Mouse (Mus musculus): ENCODE measurements around the gene Ugt1a6a.
A peak's percentile ranks its signal among the peaks of the same experiment; 100 is the strongest.

Gene Ugt1a6a

GRCm38 (mm10) chr1:88248658-88249057, 114.0 kb downstream of the Ugt1a6a start:
- DNase-seq (ENCODE audit: low read depth, low spot score), result no peak

GRCm38 (mm10) chr1:88249596-88249995, 115.0 kb downstream of the Ugt1a6a start:
- DNase-seq (ENCODE audit: low read depth, low spot score), result no peak

GRCm38 (mm10) chr1:88250023-88250422, 115.4 kb downstream of the Ugt1a6a start:
- no peak for DNase-seq (ENCODE audit: low read depth, low spot score)

GRCm38 (mm10) chr1:88253106-88253505, 118.5 kb downstream of the Ugt1a6a start:
- DNase-seq (ENCODE audit: low read depth, low spot score), result no peak

- DNase-seq (ENCODE audit: low read depth, low spot score), result no peak
Observed at GRCm38 (mm10) chr1:88253540-88253939, 118.9 kb downstream of the Ugt1a6a start.

- DNase-seq (ENCODE audit: low read depth, low spot score), result no peak
Observed at GRCm38 (mm10) chr1:88254793-88255465, 120.3 kb downstream of the Ugt1a6a start.

GRCm38 (mm10) chr1:88255466-88255857, 120.9 kb downstream of the Ugt1a6a start:
- DNase-seq (ENCODE audit: low read depth, low spot score), result no peak

- no peak for DNase-seq (ENCODE audit: low read depth, low spot score)
Observed at GRCm38 (mm10) chr1:88255989-88256754, 121.6 kb downstream of the Ugt1a6a start.

- no peak for DNase-seq (ENCODE audit: low read depth, low spot score)
Observed at GRCm38 (mm10) chr1:88256886-88257663, 122.5 kb downstream of the Ugt1a6a start.

- no peak for DNase-seq (ENCODE audit: low read depth, low spot score)
Observed at GRCm38 (mm10) chr1:88257681-88258080, 123.1 kb downstream of the Ugt1a6a start.

GRCm38 (mm10) chr1:88258361-88258760, 123.8 kb downstream of the Ugt1a6a start:
- no peak for DNase-seq (ENCODE audit: low read depth, low spot score)

- DNase-seq (ENCODE audit: low read depth, low spot score), result no peak
Observed at GRCm38 (mm10) chr1:88258881-88259642, 124.5 kb downstream of the Ugt1a6a start.

- no peak for DNase-seq (ENCODE audit: low read depth, low spot score)
Observed at GRCm38 (mm10) chr1:88259643-88260024, 125.0 kb downstream of the Ugt1a6a start.

- no peak for DNase-seq (ENCODE audit: low read depth, low spot score)
Observed at GRCm38 (mm10) chr1:88260114-88260513, 125.5 kb downstream of the Ugt1a6a start.

GRCm38 (mm10) chr1:88260604-88261377, 126.2 kb downstream of the Ugt1a6a start:
- no peak for DNase-seq (ENCODE audit: low read depth, low spot score)

GRCm38 (mm10) chr1:88261706-88262105, 127.1 kb downstream of the Ugt1a6a start:
- DNase-seq (ENCODE audit: low read depth, low spot score), result peak; percentile 34

- peak; percentile 66 for DNase-seq (ENCODE audit: low read depth, low spot score)
Observed at GRCm38 (mm10) chr1:88262255-88262654, 127.6 kb downstream of the Ugt1a6a start.

GRCm38 (mm10) chr1:88262961-88263360, 128.4 kb downstream of the Ugt1a6a start:
- DNase-seq (ENCODE audit: low read depth, low spot score), result no peak

GRCm38 (mm10) chr1:88263778-88264177, 129.2 kb downstream of the Ugt1a6a start:
- DNase-seq (ENCODE audit: low read depth, low spot score), result no peak

- DNase-seq (ENCODE audit: low read depth, low spot score), result no peak
Observed at GRCm38 (mm10) chr1:88264237-88264868, 129.7 kb downstream of the Ugt1a6a start.
